8 mouse cellular contexts compared by ENCODE assay signal in the genomic region with DNA sequence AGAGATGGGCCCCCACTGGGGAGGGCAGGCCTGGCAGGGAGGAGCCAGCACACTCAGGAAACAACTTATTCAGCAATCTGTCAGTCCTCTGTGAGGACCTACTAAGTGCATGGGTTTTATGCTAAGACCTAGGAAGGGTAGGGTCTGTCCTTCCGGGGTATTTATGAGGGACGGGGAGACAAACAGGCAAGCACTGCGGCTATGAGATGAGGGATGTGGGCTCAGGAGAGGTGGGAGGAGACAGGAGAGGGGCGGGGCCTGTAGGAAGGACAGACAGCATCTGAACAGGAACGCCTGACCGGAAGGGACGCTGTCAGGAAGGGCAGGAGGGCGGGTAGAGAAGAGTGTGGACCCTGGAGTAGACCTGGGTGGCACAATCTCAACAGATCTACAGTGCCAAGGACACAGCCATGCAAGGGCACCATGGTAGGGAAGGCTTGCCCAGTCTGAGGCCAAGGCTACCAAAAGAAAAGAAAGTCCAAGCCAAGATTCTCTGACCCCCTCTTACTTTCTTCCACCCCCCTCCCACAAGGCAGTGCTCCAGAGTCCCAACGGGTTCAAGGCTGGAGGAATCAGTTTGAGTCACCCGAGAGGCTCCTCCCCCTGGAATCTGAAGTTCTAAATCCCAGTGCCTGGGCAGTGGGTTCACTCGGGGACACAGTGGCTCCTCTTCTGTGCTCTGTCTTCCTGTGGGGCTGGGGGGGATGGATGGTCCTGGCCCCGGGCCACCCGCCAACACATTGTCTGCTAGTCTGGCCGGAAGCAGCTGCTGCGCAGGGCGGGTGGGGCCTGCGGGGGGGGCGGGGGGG. TPM values are rescaled to one million over a fixed set of nuclear protein-coding genes. Genes with fewer than 3 reads are reported as not detected.
DNase-seq lines count a peak whose midpoint lies in the region; ATAC-seq lines count a peak whose summit lies in the region.

No protein-coding gene starts in this region.

- peak; percentile 54 for ATAC-seq in hindbrain, embryonic 12.5 days (ENCODE audit: low FRiP score)
- peak; percentile 69 for ATAC-seq in CD4-positive, CD25-positive, alpha-beta regulatory T cell, adult 4 months
- peak; percentile 43 for ATAC-seq in common myeloid progenitor, adult 5-6 weeks (replicated peaks; ENCODE audit: low read depth, poor library complexity, severe bottlenecking)
- ATAC-seq in heart, embryonic 13.5 days (ENCODE audit: extremely low read depth, insufficient number of reproducible peaks, low FRiP score, low TSS enrichment) = peak; percentile 45; the same call in 1 of the 2 replicates
- peak; percentile 84 for ATAC-seq in kidney, embryonic 16.5 days (ENCODE audit: low FRiP score, low TSS enrichment)

- 23% methylated on average over 14 of the region's 18 CpGs for WGBS in hindbrain, embryonic 12.5 days
- 35% methylated on average over 18 of the region's 18 CpGs for WGBS in hindbrain, embryonic 10.5 days
- 16% methylated on average over 18 of the region's 18 CpGs for WGBS in heart, embryonic 13.5 days
- WGBS in kidney, embryonic 16.5 days = 17% methylated on average over 18 of the region's 18 CpGs

- peaks cover 17% of the 10 kb centered on the region for H3K4me1 ChIP-seq in hindbrain, embryonic 12.5 days
- H3K4me1 ChIP-seq in hindbrain, embryonic 10.5 days (replicated peaks) = peaks cover 24% of the 10 kb centered on the region
- H3K4me1 ChIP-seq in heart, embryonic 13.5 days = peaks cover 21% of the 10 kb centered on the region
- H3K4me1 ChIP-seq in kidney, embryonic 16.5 days (ENCODE audit: insufficient read depth, low read length) = peaks cover 15% of the 10 kb centered on the region; the same call in 1 of the 2 replicates

- no peak for DNase-seq in hindbrain, embryonic 10.5 days (ENCODE audit: low spot score)
- peak; percentile 88 to 96 for DNase-seq in lung, postnatal 4 days
- DNase-seq in layer of hippocampus, adult 9-10 months (ENCODE audit: low spot score) = no peak

- no peaks in the 10 kb centered on the region for H3K36me3 ChIP-seq in hindbrain, embryonic 12.5 days
- H3K36me3 ChIP-seq in hindbrain, embryonic 10.5 days = no peaks in the 10 kb centered on the region
- no peaks in the 10 kb centered on the region for H3K36me3 ChIP-seq in heart, embryonic 13.5 days
- no peaks in the 10 kb centered on the region for H3K36me3 ChIP-seq in kidney, embryonic 16.5 days (ENCODE audit: insufficient read depth, low read length)

- H3K27ac ChIP-seq in hindbrain, embryonic 12.5 days = no peak overlapping the region
- no peak overlapping the region for H3K27ac ChIP-seq in hindbrain, embryonic 10.5 days
- peak overlapping the region; percentile 42; the same call in 1 of the 2 replicates for H3K27ac ChIP-seq in heart, embryonic 13.5 days (replicated peaks)
- H3K27ac ChIP-seq in kidney, embryonic 16.5 days (ENCODE audit: low read length) = 0 out of 2 replicates have a peak overlapping the region, but pooled peaks have one; percentile 45

- H3K4me3 ChIP-seq in hindbrain, embryonic 12.5 days = no peak overlapping the region
- no peak overlapping the region for H3K4me3 ChIP-seq in hindbrain, embryonic 10.5 days
- no peak overlapping the region for H3K4me3 ChIP-seq in heart, embryonic 13.5 days
- no peak overlapping the region for H3K4me3 ChIP-seq in kidney, embryonic 16.5 days (ENCODE audit: low read length)

- H3K4me2 ChIP-seq in hindbrain, embryonic 12.5 days (replicated peaks) = no peak overlapping the region
- peak overlapping the region; percentile 34 for H3K4me2 ChIP-seq in heart, embryonic 13.5 days
- peak overlapping the region; percentile 34 for H3K4me2 ChIP-seq in kidney, embryonic 16.5 days (replicated peaks; ENCODE audit: low read depth, low read length)

- H3K9me3 ChIP-seq in hindbrain, embryonic 12.5 days (replicated peaks) = no peaks in the 10 kb centered on the region
- H3K9me3 ChIP-seq in hindbrain, embryonic 10.5 days = no peaks in the 10 kb centered on the region
- peaks cover 11% of the 10 kb centered on the region; the same call in 1 of the 2 replicates for H3K9me3 ChIP-seq in heart, embryonic 13.5 days
- no peaks in the 10 kb centered on the region for H3K9me3 ChIP-seq in kidney, embryonic 16.5 days (ENCODE audit: low read length)

- H3K27me3 ChIP-seq in hindbrain, embryonic 12.5 days = peaks cover 2% of the 10 kb centered on the region; the same call in 1 of the 2 replicates
- peaks cover 34% of the 10 kb centered on the region for H3K27me3 ChIP-seq in hindbrain, embryonic 10.5 days (ENCODE audit: insufficient read depth, poor library complexity, severe bottlenecking)
- H3K27me3 ChIP-seq in heart, embryonic 13.5 days (replicated peaks) = peaks cover 8% of the 10 kb centered on the region
- H3K27me3 ChIP-seq in kidney, embryonic 16.5 days (ENCODE audit: insufficient read depth, low read length) = no peaks in the 10 kb centered on the region

- H3K9ac ChIP-seq in hindbrain, embryonic 12.5 days = no peak overlapping the region
- H3K9ac ChIP-seq in heart, embryonic 13.5 days = no peak overlapping the region
- H3K9ac ChIP-seq in kidney, embryonic 16.5 days (replicated peaks; ENCODE audit: low read length) = 0 out of 2 replicates have a peak overlapping the region, but pooled peaks have one; percentile 29

RNA-seq across cellular contexts. Expression of gene Wnt7b, which starts 17.8 kb away (rescaled TPM):
- 78.3 and 79.5 TPM in 2 replicates for polyA plus RNA-seq in hindbrain, embryonic 12.5 days (2016; fragmentation: Nextera tagmentation; extraction: Ambion mirVana)
- 52.3 and 127 TPM in 2 replicates for polyA plus RNA-seq in hindbrain, embryonic 10.5 days (2016; fragmentation: Nextera tagmentation; extraction: Ambion mirVana)
- polyA plus RNA-seq in CD4-positive, CD25-positive, alpha-beta regulatory T cell, adult 4 months (2017; shearing (Covaris generic)) = not detected
- not detected in 2 replicates for total RNA-seq in common myeloid progenitor, adult 5-6 weeks (2017)
- polyA plus RNA-seq in heart, embryonic 13.5 days (2015; fragmentation: Nextera tagmentation; extraction: Ambion mirVana) = 3.5 and 4.6 TPM in 2 replicates
- 21.2 and 22.5 TPM in 2 replicates for polyA plus RNA-seq in kidney, embryonic 16.5 days (2015; fragmentation: Nextera tagmentation; extraction: Ambion mirVana)

Comparison
In these comparisons a context has a peak if more than half of its experiments do, and no peak if none do; other contexts are left out.
1. H3K27ac ChIP-seq: peak in heart, embryonic 13.5 days (single experiment) and kidney, embryonic 16.5 days (single experiment); none in hindbrain, embryonic 12.5 days (single experiment) and hindbrain, embryonic 10.5 days (single experiment).
2. DNase-seq: peak in lung, postnatal 4 days (2 of 2); none in hindbrain, embryonic 10.5 days (single experiment) and layer of hippocampus, adult 9-10 months (single experiment).
3. Peak in every context shown above with its lines, with median percentiles within 50 percentile points of each other: ATAC-seq.